Mouse (Mus musculus) embryo, embryonic 11.5 days (tissue): Measurements from ENCODE around the gene P4ha3.

Source experiments
- DNase-seq: peaks from one replicate; pipeline ENCODE4 v3.0.0-alpha.2; 2012; ENCODE audit warnings: low read depth, low spot score

Gene P4ha3

DNA sequence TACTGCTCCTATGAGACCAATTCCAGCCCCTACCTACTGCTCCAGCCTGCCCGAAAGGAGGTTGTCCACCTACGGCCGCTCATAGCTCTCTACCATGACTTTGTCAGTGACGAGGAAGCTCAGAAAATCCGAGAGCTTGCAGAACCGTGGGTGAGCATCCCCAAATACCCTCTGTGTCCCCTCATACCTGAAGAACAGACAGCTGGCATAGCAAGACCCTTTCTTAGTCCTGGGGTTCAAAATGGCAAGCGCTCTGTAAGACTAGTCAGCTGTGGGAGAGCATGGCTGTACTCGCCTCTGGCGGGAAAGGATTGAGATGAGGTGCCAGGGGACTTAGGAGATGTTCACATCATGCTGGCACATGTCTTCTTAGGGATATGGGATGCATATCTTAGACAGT, 20.6 kb downstream of the P4ha3 start:
- no peak for DNase-seq

DNA sequence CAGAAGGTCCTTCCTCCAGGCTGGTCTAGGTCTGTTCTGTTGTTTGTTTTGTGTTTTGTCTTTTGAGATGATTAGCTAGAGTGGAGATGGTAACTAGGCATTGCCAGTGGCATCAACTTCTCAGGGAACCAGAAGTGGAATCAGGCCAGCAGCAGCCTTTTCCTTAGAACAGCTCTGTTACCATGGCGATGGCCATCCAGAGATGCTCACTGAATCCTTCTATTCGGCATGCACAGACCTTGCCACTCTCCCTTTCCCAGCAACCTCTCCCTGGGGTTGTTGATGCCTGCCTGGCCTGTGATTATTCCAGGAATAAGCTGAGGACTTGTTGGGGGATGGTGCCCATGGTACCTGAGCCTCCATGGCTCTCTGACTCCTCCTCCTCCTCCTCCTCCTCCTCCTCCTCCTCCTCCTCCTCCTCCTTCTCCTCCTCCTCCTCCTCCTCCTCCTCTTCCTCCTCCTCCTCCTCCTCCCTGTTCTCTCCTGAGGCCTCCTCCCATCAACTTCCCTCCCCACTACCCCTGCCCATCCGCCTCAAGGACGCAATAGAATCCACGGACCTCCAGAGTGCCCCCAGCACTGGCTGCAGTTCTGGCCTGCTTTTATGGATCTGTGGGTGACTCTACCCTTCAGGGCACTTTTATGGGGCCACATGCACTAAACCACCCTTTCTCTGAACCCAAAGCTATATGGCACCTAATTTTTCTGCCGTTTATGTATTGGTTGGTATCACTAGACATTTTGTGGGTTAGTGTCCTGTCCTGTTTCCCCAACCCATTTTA, 22.7 kb downstream of the P4ha3 start:
- DNase-seq: no peak

DNA sequence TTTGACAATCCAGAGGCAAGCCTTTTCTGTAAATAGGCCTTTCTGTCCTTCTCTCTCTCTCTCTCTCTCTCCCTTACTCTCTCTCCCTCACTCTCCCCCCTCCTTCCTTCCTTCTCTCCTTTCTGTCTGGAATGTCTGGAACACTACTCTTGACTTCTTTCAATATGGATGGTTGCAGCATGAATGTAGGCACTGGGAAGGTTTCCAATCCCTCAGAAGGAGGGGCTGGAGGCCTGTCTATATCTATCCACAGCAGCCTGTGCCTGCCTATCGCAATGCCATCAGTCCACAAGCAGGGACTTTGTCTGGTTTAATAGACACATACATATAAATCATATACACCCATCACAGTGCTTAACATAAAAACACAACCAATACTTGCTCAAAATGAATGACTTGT, 23.9 kb downstream of the P4ha3 start:
- no peak for DNase-seq

DNA sequence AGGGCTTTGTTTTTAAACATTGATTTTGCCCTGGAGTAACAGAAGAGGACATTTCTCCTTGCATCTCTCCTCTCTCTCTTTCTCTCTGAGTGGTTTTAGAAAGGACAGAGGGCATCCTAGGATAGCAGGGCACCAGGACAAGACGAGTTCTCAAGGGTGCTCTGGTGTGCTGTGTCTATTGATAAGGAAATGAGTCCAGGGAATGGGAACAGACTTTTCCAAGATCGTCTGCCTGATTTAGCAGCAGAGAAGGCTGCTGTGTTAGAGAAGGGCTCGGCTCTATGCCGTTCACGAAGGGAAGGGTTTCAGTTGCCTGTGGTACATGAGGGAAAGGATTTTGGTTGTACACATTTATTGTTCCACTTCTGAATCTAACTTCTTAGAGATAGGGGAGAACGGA, 24.4 kb downstream of the P4ha3 start:
- no peak for DNase-seq

DNA sequence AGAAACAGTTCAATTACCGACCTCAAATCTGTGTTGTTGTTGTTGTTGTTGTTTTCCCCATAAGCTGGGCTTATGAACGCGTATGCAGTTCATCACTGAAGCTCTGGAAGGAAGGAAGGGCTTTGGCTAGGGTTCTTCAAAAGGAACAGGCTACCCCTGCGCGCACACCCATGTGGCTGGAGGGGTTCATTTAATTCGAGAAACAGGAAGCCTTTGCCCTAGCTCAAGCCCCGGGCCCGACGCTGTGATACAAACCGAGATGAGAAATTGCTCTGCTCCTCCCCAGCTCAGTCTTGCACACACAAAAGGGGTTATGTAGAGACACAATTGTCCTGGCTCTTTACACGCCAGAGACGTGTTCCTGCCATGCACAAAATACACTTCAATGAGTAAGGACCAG, 25.0 kb downstream of the P4ha3 start:
- DNase-seq: no peak

DNA sequence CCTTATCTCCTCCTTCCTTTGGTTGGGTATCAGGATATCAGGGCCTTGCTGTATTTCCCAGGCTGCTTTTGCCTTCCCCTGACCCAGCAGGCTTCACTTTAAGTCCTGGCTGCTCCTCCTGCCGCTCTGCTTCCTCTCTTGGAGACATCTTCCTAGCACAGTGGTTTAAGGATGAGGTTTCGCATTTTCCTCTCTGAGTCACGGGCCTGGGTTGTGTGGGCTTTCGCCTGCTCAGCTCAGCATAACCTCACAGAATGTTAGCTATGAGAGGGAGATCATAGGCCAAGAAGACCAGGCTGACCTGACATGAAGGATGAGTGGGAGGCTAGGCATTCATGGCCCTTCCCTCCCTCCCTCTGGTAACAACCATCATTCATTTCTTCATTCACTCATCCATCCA, 27.4 kb downstream of the P4ha3 start:
- no peak for DNase-seq

DNA sequence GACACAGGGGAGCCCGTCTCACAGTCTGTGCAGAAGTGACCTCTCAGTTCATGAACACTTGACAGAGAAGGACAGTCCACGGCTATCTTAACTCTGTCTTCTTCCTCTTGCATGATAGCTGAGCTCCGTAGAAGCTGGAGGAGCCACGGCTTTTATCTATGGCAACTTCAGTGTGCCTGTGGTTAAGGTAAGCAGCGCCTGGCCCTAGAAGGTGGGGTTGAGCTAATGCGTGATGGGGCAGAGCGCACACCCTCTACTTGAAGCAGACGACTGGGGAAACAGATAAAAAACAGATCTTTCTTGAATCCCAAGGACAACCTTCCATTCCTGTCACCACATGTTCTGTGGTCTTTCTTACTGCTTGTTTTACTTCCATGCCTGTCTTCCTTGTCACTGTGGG, 31.6 kb downstream of the P4ha3 start:
- no peak for DNase-seq

DNA sequence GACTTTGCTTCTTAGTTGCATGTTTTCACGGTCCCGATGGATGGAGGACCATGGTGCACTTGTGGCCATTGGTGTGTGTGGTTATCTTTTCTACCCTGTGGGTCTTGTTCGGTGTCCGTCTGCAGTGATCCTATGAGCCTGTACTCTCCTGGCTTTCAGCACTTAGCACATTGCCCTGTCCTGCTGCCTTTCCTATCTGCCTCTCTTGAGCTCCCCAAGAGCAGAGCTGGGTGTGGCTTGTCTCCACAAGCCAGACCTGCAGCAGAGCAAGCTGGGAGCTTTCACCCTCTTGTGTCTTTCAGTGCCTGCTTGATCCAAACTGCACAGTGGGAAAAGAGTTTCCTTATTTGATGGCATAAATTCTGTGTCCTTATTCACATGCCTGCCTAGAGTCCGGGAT, 32.2 kb downstream of the P4ha3 start:
- DNase-seq: no peak

DNA sequence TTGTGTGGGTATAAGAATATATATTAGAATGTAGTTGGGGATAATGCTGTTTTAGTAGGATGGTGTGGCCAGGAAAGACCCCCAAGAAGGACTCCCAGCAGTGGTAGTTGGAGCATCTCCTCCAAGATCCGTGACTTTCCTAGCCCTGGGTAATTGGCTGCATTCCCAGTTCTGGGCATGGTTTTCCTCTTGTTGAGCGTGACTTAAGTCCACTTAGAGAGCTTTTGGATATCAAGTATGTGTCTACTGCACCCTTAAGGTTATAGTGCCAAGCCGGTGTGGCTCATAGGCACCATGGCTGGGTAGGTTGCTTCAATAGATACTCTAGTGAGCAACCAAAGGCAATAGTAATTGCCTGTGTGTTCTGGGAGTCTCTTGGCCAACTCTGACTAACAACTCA, 38.4 kb downstream of the P4ha3 start:
- DNase-seq: no peak

DNA sequence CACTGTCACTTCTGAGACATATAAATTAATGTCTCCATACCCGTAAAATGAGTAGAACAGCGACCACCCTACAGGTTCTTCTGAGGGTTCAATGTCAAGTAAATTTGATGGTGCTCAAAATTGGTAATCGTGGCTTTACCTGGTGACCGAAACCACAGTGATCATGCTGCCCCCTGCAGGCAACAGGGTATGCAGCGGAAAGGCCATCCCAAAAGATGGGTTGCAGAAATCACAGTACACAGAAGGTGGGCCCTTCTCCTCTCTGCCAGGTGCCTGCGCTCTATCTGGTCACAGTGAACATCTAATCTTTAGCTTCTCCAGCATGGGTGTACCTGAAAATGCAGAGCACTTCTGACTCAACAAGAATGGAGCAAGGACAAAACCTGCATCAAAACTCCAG, 40.2 kb downstream of the P4ha3 start:
- DNase-seq: no peak

DNA sequence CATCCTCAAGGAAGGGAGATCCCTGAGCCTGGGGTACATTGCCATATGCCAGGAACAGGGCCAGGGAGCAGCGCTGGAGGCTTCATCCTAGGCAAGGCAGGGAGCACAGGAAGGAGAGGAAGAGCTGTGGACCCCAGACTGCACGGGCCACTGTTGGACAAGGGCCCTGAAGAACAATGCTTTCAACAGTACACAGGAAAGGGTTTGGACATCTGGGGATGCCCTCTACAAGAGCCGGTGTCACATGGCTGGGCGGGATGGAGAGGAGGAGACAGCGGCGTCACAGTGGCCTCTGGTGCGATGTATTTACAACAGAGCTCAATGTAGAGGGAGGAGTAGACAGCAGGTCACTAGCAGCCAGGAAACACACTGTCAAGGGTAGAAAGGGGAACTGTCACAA, 42.2 kb downstream of the P4ha3 start:
- DNase-seq: no peak

DNA sequence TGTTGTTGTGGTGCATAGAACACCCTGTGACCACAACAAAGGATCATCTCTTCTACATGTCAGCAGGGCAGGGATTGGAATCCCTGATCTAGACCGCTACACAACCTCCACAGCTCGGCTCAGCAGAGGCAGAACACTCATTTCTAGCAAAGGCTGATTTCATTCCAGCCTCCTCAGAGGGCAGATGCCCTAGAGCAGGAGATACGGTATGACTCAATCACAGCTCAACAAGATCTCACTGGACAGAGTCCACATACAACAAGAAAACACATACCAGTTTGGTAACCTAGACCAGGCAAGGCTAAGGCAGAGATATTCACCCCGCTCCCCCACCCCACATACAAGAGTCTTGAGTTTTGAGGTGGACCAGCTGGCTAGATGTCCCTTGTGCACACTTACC, 43.3 kb downstream of the P4ha3 start:
- DNase-seq: no peak

DNA sequence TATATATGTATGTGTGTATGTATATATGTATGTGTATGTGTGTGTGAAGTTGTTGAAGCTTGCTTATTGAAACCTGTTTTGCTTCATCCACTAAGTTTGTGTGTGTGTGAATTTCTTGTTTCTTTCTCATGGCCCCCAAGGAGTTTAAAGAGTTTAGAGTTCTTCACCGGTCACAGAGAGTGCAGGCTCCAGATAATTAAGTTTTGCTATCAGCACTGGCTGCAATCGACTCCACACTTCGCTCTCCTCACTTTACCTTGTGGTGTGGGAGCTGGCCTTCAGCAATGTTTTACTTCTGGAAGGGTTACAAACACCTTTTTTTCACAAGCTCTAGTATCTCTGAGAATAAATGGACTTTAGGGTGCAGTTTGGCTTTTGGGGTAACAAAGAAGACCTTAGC, 45.9 kb downstream of the P4ha3 start:
- no peak for DNase-seq

DNA sequence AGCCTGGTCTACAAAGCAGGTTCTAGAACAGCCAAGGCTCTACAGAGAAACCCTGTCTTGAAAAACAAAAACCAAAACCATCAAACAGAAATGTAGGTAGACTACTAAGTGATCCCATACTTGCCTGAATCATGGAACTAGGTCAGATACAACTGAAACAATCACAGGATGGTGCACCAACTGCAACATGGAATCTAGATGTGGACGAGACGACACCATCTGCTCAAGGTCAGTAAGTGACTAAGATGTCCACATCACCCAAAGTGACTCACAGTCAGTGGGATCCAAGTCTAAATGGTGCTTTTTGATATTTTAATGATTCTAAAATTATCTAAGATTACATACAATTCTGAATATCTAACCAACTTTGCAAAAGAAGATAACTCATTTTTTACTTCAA, 50.6 kb downstream of the P4ha3 start:
- DNase-seq: no peak

DNA sequence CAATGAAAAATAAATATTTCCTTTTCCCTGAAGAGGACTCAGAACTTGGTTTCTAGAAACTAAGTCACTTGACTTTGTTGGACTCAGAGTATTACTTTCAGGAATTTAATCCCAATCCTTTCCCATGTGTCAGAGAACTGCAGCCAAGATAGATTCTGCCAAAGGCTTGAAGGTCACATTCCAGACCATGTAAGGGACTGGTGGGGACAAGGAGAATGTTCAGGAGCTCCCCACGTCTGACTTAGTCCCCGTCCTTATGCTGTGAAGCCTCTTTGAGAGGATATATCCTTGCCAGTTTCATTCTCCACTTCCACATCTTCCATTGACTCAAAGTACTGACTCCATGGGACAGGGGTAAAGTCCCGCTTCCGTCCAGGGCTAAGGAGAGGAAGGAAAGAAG, 69.7 kb downstream of the P4ha3 start:
- DNase-seq: no peak

DNA sequence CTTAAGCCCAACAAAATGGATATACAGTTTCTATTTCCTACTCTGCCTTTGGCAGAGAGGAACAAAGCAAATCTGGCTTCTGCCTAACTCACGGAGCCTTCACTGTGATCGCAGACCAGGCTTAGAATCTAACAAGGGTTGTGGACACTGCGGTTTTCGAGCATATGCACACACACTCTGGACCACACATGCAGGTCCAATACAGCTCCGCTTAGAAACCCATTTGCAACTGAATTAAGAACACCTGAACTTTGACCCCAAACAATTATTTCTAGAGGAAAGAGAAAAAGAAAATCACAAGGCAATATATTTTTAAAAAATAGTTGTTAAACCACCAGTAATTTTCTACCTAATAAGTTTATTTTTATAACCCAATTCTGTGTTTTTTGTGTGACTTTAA, 71.0 kb downstream of the P4ha3 start:
- DNase-seq: no peak

DNA sequence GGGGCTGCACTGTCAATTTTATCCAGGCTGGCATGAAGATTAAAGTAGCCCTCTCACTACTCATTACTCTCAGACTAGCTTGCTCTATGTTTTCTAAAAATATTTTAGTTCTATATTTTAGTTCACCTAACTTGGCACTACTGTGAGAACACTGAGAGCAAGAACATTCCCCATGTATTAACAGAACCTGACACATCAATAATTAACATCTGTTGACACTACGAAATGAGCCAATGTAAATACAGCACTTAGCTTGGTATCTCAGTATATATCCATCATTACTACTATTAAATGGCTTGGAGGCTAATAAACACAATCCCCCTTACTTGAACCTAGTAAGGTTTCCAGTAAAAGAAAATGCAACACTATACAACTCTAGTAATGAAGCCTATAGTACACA, 71.4 kb downstream of the P4ha3 start:
- no peak for DNase-seq

DNA sequence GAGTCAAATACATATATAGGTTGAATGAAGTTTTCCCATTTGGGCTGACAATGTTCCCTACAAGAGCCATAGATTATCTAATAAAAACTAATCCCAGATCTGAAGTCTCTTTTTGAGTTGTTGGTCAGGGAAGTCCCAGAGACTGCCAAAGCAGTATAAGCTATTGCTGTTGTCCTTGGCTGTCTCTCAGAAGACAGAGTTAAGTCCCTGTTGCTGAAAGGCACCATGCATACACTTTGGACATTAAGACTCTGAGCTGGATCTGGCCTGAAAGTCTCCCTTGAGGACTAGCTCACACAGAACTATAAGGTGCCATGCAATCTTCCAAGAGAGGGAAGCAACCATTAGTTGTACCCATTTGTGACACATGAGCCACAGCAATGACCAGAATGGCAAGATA, 72.5 kb downstream of the P4ha3 start:
- no peak for DNase-seq

DNA sequence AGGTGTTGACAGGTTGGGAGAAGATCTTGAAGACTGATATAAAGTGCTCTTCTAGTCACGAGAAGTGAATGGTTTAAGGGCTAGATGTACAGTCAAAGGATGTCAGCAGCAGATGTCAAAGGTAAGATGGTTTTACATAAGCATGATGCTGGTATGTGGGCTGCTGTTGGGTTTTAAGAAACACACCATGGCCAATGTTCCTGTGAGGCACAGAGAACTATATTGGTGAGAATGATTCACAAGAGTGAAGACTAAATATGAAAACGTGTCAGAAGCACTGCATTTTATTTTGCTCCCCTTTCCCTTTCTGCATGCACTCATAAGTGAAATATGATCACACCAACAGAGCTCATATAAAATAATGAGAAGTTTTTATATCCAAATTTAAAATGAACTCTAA, 77.8 kb downstream of the P4ha3 start:
- DNase-seq: no peak

DNA sequence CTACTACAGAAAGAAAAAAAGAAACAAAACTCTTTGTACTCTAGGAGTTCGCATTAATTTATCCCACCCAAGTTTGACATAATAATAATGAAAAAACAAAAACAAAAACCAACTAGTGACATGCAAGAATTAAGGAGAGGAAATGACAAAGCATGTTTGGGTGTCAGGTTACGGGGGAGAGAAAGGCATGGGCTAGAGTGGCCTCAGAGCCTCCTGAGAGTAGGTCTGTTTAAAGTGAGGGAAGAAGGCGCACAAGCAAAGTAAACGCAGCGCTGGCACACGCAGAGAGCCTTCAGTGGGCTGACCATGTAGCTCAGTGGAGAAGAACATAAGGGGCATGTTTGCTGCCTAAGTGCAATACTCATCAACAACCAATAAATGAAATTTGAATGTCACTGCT, 79.6 kb downstream of the P4ha3 start:
- DNase-seq: no peak
